Mouse (Mus musculus): ENCODE measurements around the gene Olfr993.

Gene Olfr993

GRCm38 (mm10) chr2:85414777-85415176 is at the start of gene Olfr993:
Gene Olfr993, minus strand, starts transcription at chr2:85414877.
- no peak for DNase-seq (ENCODE audit: low spot score in 2 of 2)

GRCm38 (mm10) chr2:85443539-85443938 is 28.9 kb upstream of the Olfr993 start, which contains the start of gene Olfr995:
Gene Olfr995, minus strand, starts transcription at chr2:85443639.
- DNase-seq (ENCODE audit: low spot score in 2 of 2) = no peak

GRCm38 (mm10) chr2:85442546-85442945 is 27.9 kb upstream of the Olfr993 start:
- no peak for DNase-seq (ENCODE audit: low spot score in 2 of 2)

GRCm38 (mm10) chr2:85436351-85436750 is 21.7 kb upstream of the Olfr993 start, which contains the start of gene Olfr994:
Gene Olfr994, minus strand, starts transcription at chr2:85436451.
- DNase-seq (ENCODE audit: low spot score in 2 of 2) = no peak

GRCm38 (mm10) chr2:85425893-85426292 is 11.2 kb upstream of the Olfr993 start:
- no peak for DNase-seq (ENCODE audit: low spot score in 2 of 2)

- DNase-seq (ENCODE audit: low spot score in 2 of 2) = no peak
Measured at GRCm38 (mm10) chr2:85409369-85409768, 5.3 kb downstream of the Olfr993 start, which contains the start of gene Olfr992. Gene Olfr992, minus strand, starts transcription at chr2:85409469.
